Mouse (Mus musculus) ES-E14 (cell line): Measurements from ENCODE around the gene Lyzl6.

Experiments
- CHD2 ChIP-seq: IDR thresholded peaks from 2 replicates; pipeline ENCODE4 v1.6.1; 2014; ENCODE audit warnings: mild to moderate bottlenecking, low read depth, low read length, inconsistent platforms
- HCFC1 ChIP-seq: IDR thresholded peaks from 2 replicates; pipeline ENCODE4 v1.6.1; 2012; ENCODE audit warnings: low read length, inconsistent platforms, borderline replicate concordance; ENCODE audit not compliant: insufficient read depth
- MAFK ChIP-seq: IDR thresholded peaks from 2 replicates; pipeline ENCODE4 v1.6.1; 2014; ENCODE audit warnings: mild to moderate bottlenecking, low read depth, low read length, inconsistent platforms; ENCODE audit not compliant: insufficient read depth
- ZC3H11A ChIP-seq: IDR thresholded peaks from 2 replicates; pipeline ENCODE4 v1.6.1; 2012; ENCODE audit warnings: low read depth, mild to moderate bottlenecking, inconsistent platforms, low read length, borderline replicate concordance
- ZNF384 ChIP-seq: IDR thresholded peaks from 2 replicates; pipeline ENCODE4 v1.6.1; 2012; ENCODE audit warnings: low read depth, low read length, inconsistent platforms

GRCm38 (mm10) chr11:103606611-103607010, 32.1 kb downstream of the Lyzl6 start:
- peak; percentile 85 for TF ChIP-seq ZNF384
- no peak for TF ChIP-seq HCFC1
- TF ChIP-seq ZC3H11A: no peak
- TF ChIP-seq MAFK: peak; percentile 41; the same call in 1 of the 2 replicates
- no peak for TF ChIP-seq CHD2
